17 mouse cellular contexts compared by ENCODE assay signal in genomic region chr19:18666966-18667365, GRCm38 (mm10).
"Had no signal": no experiment of that assay in that cellular context is flagged by ENCODE, and none has a peak within 500 bp of the region (broad histone marks: within the 10 kb centered on the region; RNA-seq: fewer than 3 reads in every experiment).

No protein-coding gene starts in this region.

- H3K4me3 ChIP-seq: liver, embryonic 15.5 days; lung, embryonic 15.5 days; megakaryocyte, embryonic 14.5 days; midbrain, embryonic 12.5 days; neural tube, embryonic 12.5 days; stomach, embryonic 15.5 days had no signal

- DNase-seq: liver, postnatal 0 days; lung, adult 2 months; lung, postnatal 14 days; lung, postnatal 36 days; midbrain, embryonic 14.5 days; right cerebral cortex, adult 18-20 months; thymus, adult 2 months; thymus, postnatal 25 days; thymus, postnatal 4 days had no signal

- H3K27ac ChIP-seq: liver, embryonic 15.5 days; lung, embryonic 15.5 days; macrophage; midbrain, embryonic 12.5 days; neural tube, embryonic 12.5 days; stomach, embryonic 15.5 days; stomach, postnatal 0 days had no signal
